Mouse (Mus musculus): Measurements from ENCODE around the gene Lpcat1. TPM values are rescaled to one million over a fixed set of nuclear protein-coding genes. Genes with fewer than 3 reads are reported as not detected.

Lpcat1 gene
- 10 to 100 TPM; 11.7 to 14.0 TPM for total RNA-seq (2021)
- long read RNA-seq, experiment 1, transcript Lpcat1-201 (14 exons, 3,675 nt) = major isoform, 19 of 19 reads
- long read RNA-seq, experiment 1, partial matches to known transcripts = 0 of 19 reads
- long read RNA-seq, experiment 1, other reads (novel, unspliced or antisense) = 0 of 19 reads
- long read RNA-seq, experiment 2, transcript Lpcat1-201 (14 exons, 3,675 nt) = major isoform, 43 of 50 reads
- long read RNA-seq, experiment 2, partial matches to known transcripts = 4 of 50 reads
- long read RNA-seq, experiment 2, other reads (novel, unspliced or antisense) = 0 of 50 reads

GRCm38 (mm10) chr13:73467034-73467420 lies at the start of gene Lpcat1:
TSS of gene Lpcat1 (plus strand) at chr13:73467197.
- DNase-seq (ENCODE audit: low spot score in 2 of 2) = peak; percentile 83 to 87

- peak in 1 of 2 experiments; percentile 8 for DNase-seq (ENCODE audit: low spot score in 2 of 2)
Measured at GRCm38 (mm10) chr13:73417478-73418220, 49.3 kb upstream of the Lpcat1 start.

- no peak for DNase-seq (ENCODE audit: low spot score in 2 of 2)
Measured at GRCm38 (mm10) chr13:73418297-73418696, 48.7 kb upstream of the Lpcat1 start.

GRCm38 (mm10) chr13:73419244-73419643 lies 47.8 kb upstream of the Lpcat1 start:
- DNase-seq (ENCODE audit: low spot score in 2 of 2) = no peak

GRCm38 (mm10) chr13:73423043-73423442 lies 44.0 kb upstream of the Lpcat1 start:
- no peak for DNase-seq (ENCODE audit: low spot score in 2 of 2)

GRCm38 (mm10) chr13:73425035-73425434 lies 42.0 kb upstream of the Lpcat1 start:
- DNase-seq (ENCODE audit: low spot score in 2 of 2) = no peak

GRCm38 (mm10) chr13:73425839-73426490 lies 41.0 kb upstream of the Lpcat1 start:
- DNase-seq (ENCODE audit: low spot score in 2 of 2) = peak; percentile 55 to 73

- no peak for DNase-seq (ENCODE audit: low spot score in 2 of 2)
Measured at GRCm38 (mm10) chr13:73426587-73426986, 40.4 kb upstream of the Lpcat1 start.

GRCm38 (mm10) chr13:73429605-73430321 lies 37.2 kb upstream of the Lpcat1 start:
- DNase-seq (ENCODE audit: low spot score in 2 of 2) = no peak

GRCm38 (mm10) chr13:73432466-73433149 lies 34.4 kb upstream of the Lpcat1 start:
- no peak for DNase-seq (ENCODE audit: low spot score in 2 of 2)

GRCm38 (mm10) chr13:73433681-73434535 lies 33.1 kb upstream of the Lpcat1 start:
- no peak for DNase-seq (ENCODE audit: low spot score in 2 of 2)

GRCm38 (mm10) chr13:73434687-73435086 lies 32.3 kb upstream of the Lpcat1 start:
- DNase-seq (ENCODE audit: low spot score in 2 of 2) = no peak

- DNase-seq (ENCODE audit: low spot score in 2 of 2) = no peak
Measured at GRCm38 (mm10) chr13:73435662-73436061, 31.3 kb upstream of the Lpcat1 start.

- no peak for DNase-seq (ENCODE audit: low spot score in 2 of 2)
Measured at GRCm38 (mm10) chr13:73439057-73439456, 27.9 kb upstream of the Lpcat1 start.

GRCm38 (mm10) chr13:73441032-73441431 lies 26.0 kb upstream of the Lpcat1 start:
- no peak for DNase-seq (ENCODE audit: low spot score in 2 of 2)

GRCm38 (mm10) chr13:73441686-73442085 lies 25.3 kb upstream of the Lpcat1 start:
- DNase-seq (ENCODE audit: low spot score in 2 of 2) = no peak

- DNase-seq (ENCODE audit: low spot score in 2 of 2) = no peak
Measured at GRCm38 (mm10) chr13:73442431-73442830, 24.6 kb upstream of the Lpcat1 start.

GRCm38 (mm10) chr13:73443093-73443821 lies 23.7 kb upstream of the Lpcat1 start:
- no peak for DNase-seq (ENCODE audit: low spot score in 2 of 2)

- no peak for DNase-seq (ENCODE audit: low spot score in 2 of 2)
Measured at GRCm38 (mm10) chr13:73445087-73445486, 21.9 kb upstream of the Lpcat1 start.

Measured in adrenal gland, adult 18-20 months (tissue).